Mouse (Mus musculus) embryonic facial prominence, embryonic 10.5 days (tissue): ENCODE measurements around the gene Rmi2. TPM values are rescaled to one million over a fixed set of nuclear protein-coding genes. Genes with fewer than 3 reads are reported as not detected.
"Not testable (repeated sequence)": the region's sequence is repeated elsewhere in the genome, so short reads cannot be mapped to it uniquely, and the experiment has no call there.

Source experiments
- DNase-seq: peaks from one replicate; pipeline ENCODE4 v3.0.0-alpha.2; 2017; ENCODE audit warnings: low spot score
- H3K27ac ChIP-seq: fragments of 300-500 bp; sonication (generic); replicated peaks from 2 replicates; pipeline ENCODE4 v1.5.1; 2016; ENCODE audit warnings: mild to moderate bottlenecking
- H3K27me3 ChIP-seq: fragments of 300-500 bp; sonication (generic); replicated peaks from 2 replicates; pipeline ENCODE4 v1.6.1; 2016; ENCODE audit warnings: low read depth, mild to moderate bottlenecking; ENCODE audit not compliant: poor library complexity, severe bottlenecking
- H3K36me3 ChIP-seq: fragments of 300-500 bp; sonication (generic); replicated peaks from 2 replicates; pipeline ENCODE4 v1.6.1; 2016; ENCODE audit warnings: mild to moderate bottlenecking, moderate library complexity
- H3K4me1 ChIP-seq: fragments of 300-500 bp; sonication (generic); 2 replicates; pipeline ENCODE4 v1.6.1; 2016
- H3K4me3 ChIP-seq: fragments of 300-500 bp; sonication (generic); 2 replicates; pipeline ENCODE4 v1.5.1; 2016; ENCODE audit warnings: mild to moderate bottlenecking, moderate library complexity
- H3K9me3 ChIP-seq: fragments of 300-500 bp; sonication (generic); 2 replicates; pipeline ENCODE4 v1.6.1; 2016; ENCODE audit warnings: mild to moderate bottlenecking
- WGBS: fragments of 180-500 bp; shearing (Covaris S2); methylation state at CpG from one replicate; pipeline ENCODE4 v1.1.7; 2016; 5-methylcytosine and 5-hydroxymethylcytosine counted together
- polyA plus RNA-seq: library from polyadenylated mRNA; unstranded; fragments of >200 nt; fragmentation: Nextera tagmentation; extraction: Ambion mirVana; gene quantifications from 2 replicates; pipeline ENCODE4 v1.2.1, GENCODE M21; 2016

The Rmi2 gene
- 4.6 and 4.8 TPM in 2 replicates for polyA plus RNA-seq

- DNase-seq, result peak; percentile 93
- Histone ChIP-seq H3K4me3 (peak within 1 kb of the TSS; percentile 77), H3K27ac (peak within 1 kb of the TSS; percentile 95), H3K36me3 (peaks cover 10% of the 10 kb centered on the region), H3K4me1 (peaks cover 43% of the 10 kb centered on the region), H3K9me3 (no peaks in the 10 kb centered on the region), H3K27me3 (peaks cover 6% of the 10 kb centered on the region)
- under 1% methylated on average over 69 of the region's 69 CpGs for WGBS
Observed at GRCm38 (mm10) chr16:10834911-10835587, at the start of gene Rmi2. Gene Rmi2 (plus strand): TSS chr16:10835059.

DNA sequence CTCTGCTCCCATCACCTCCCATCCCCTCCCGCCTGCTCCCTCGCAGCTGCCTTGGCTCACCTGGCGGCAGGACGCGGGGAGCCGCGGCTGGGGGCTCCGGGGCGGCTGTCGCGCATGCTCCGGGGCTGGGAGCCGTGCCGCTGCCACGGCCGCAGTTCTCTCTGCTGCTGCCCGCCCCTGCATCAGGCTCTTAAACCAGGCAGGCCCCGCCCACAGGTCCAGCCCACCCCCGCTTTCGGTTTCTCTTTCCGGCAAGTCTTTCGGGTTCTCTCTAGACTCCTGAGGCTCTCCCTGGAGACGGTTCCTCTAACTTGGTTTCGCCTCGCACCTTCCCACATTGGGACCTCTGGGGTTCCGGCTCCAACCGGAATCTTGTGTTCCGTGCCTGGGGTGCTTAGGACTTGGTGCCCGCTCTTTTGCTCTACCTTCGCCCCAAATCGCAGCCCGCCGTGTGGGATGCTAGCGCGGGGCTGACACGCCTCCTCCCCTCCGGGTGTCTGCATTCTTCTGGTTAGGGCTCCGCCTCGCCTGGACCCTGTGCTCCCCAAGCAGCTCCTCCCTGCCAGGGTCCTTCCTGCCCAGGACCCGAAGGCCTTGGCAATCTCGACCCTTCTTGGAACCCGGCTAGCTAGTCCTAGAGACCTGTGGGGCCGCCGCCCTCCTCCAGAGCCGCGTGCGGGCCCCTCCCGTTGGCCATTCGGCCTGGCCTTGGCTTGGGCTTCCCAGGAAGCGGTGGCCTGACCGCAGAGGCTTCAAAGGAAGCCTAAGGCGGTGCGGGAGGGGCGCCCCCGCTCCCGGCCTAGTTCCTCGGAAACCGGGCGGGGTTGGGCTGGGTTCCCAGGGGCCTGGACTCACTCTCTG, 49.3 kb upstream of the Rmi2 start, which contains the start of gene Socs1:
Gene Socs1, minus strand, starts transcription at position 166 of the 861 bp plus-strand sequence.
- WGBS, result under 1% methylated on average over 59 of the region's 59 CpGs
- peak within 1 kb of the TSS; percentile 93 for H3K27ac ChIP-seq
- peaks cover 37% of the 10 kb centered on the region for H3K27me3 ChIP-seq

DNA sequence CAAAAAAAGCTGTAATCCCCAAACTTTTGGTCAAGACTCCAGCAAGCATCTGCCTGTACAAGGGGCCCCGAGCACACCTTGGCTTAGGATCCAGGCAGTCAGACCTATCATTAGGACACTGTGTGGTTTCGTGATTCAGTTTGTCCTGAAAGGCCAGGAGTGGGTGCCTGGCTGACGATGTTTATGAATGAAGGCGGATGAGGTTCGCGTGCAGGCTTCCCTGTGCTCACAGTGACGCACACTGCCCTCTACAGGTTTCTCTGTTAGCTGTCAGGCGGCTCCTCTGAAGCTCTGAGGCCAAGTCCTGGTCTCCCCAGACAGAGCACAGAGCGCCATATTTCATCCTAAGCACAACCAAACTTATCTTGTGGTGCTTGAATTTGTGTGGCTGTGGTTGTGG, 48.6 kb upstream of the Rmi2 start:
- Histone ChIP-seq H3K9me3 (no peaks in the 10 kb centered on the region), H3K36me3 (no peaks in the 10 kb centered on the region), H3K27me3 (peaks cover 40% of the 10 kb centered on the region), H3K4me3 (peak overlapping the region; percentile 78), H3K27ac (peak overlapping the region; percentile 93), H3K4me1 (peaks cover 71% of the 10 kb centered on the region)
- DNase-seq, result peak; percentile 88
- WGBS, result 3% methylated on average over 9 of the region's 9 CpGs

More for the DNA sequence above, 49.3 kb upstream of the Rmi2 start, which contains the start of gene Socs1:
- Histone ChIP-seq H3K4me3 (peak within 1 kb of the TSS; percentile 78), H3K36me3 (no peaks in the 10 kb centered on the region), H3K9me3 (no peaks in the 10 kb centered on the region), H3K4me1 (peaks cover 77% of the 10 kb centered on the region)
- DNase-seq, result peak; percentile 93

GRCm38 (mm10) chr16:10786782-10787547, 47.9 kb upstream of the Rmi2 start:
- WGBS, result 62% methylated on average over 4 of the region's 4 CpGs
- H3K4me1 ChIP-seq, result peaks cover 64% of the 10 kb centered on the region
- no peaks in the 10 kb centered on the region for H3K9me3 ChIP-seq
- peak overlapping the region; percentile 60; the same call in 1 of the 2 replicates for H3K27ac ChIP-seq
- H3K36me3 ChIP-seq, result no peaks in the 10 kb centered on the region
- no peak for DNase-seq
- no peak overlapping the region for H3K4me3 ChIP-seq
- H3K27me3 ChIP-seq, result peaks cover 44% of the 10 kb centered on the region

- peaks cover 58% of the 10 kb centered on the region for H3K4me1 ChIP-seq
- H3K27me3 ChIP-seq, result peaks cover 40% of the 10 kb centered on the region
- DNase-seq, result no peak
- no peaks in the 10 kb centered on the region for H3K9me3 ChIP-seq
- WGBS, result 82% methylated on average over 7 of the region's 7 CpGs
- H3K27ac ChIP-seq, result no peak overlapping the region
- H3K36me3 ChIP-seq, result no peaks in the 10 kb centered on the region
- no peak overlapping the region for H3K4me3 ChIP-seq
Observed at GRCm38 (mm10) chr16:10787548-10788058, 47.3 kb upstream of the Rmi2 start.

DNA sequence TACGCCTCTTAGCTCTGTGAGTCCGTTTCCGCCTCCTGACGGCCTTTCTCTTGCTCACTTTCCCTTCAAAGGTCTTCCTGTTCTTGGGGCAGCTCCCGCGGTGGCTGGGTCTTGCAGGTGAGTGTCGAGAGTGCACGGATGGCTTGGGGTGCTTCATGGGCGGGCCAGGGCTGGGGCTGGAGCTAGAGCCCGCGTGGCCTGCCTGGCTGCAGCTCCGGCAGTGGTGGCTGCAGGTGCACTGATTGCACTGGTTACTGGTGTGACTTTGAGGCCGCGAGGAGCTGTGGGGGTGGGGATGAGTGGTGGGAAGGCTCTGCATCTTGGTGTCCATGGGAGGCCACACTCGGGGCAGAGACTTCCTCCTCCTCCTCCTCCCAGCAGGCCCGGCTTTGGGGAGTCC, 46.6 kb upstream of the Rmi2 start, which contains the start of gene Tnp2:
Gene Tnp2, minus strand, starts transcription at position 390 of the 400 bp plus-strand sequence.
- Histone ChIP-seq H3K27me3 (peaks cover 33% of the 10 kb centered on the region), H3K9me3 (no peaks in the 10 kb centered on the region), H3K4me3 (no peak within 1 kb of the TSS), H3K4me1 (peaks cover 51% of the 10 kb centered on the region), H3K36me3 (no peaks in the 10 kb centered on the region), H3K27ac (peak within 1 kb of the TSS; percentile 41; the same call in 1 of the 2 replicates)
- no peak for DNase-seq
- WGBS, result 53% methylated on average over 16 of the region's 16 CpGs

- no peaks in the 10 kb centered on the region for H3K9me3 ChIP-seq
- H3K36me3 ChIP-seq, result no peaks in the 10 kb centered on the region
- H3K27me3 ChIP-seq, result peaks cover 27% of the 10 kb centered on the region
- H3K4me1 ChIP-seq, result peaks cover 46% of the 10 kb centered on the region
- WGBS, result 67% methylated on average over 4 of the region's 4 CpGs
- no peak overlapping the region for H3K27ac ChIP-seq
- H3K4me3 ChIP-seq, result no peak overlapping the region
- no peak for DNase-seq
Observed at GRCm38 (mm10) chr16:10788866-10789265, 46.0 kb upstream of the Rmi2 start.

DNA sequence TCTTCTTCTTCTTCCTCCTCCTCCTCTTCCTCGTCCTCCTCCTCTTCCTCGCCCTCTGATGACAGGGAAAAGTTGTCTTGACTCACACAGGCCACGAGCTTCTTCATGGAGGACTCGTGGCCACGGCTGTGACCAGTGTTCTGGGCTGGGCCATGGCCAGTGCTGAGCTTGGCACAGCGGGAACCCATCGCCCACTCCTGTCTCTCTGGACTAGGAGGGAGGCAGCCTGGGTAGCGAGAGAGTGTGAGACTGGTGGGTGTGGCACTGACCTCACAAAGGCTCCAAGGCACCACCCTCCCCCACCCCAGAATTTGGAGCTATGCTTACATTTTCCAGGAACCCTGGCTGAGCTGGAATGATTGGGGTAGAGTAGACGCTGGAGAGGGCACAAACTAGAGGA, 44.2 kb upstream of the Rmi2 start, which contains the start of gene Prm3:
Gene Prm3, minus strand, starts transcription at position 213 of the 400 bp plus-strand sequence.
- WGBS, result 80% methylated on average over 9 of the region's 9 CpGs
- Histone ChIP-seq H3K9me3 (no peaks in the 10 kb centered on the region), H3K27ac (no peak within 1 kb of the TSS), H3K27me3 (peaks cover 28% of the 10 kb centered on the region), H3K4me1 (peaks cover 30% of the 10 kb centered on the region), H3K4me3 (no peak within 1 kb of the TSS), H3K36me3 (no peaks in the 10 kb centered on the region)
- DNase-seq, result no peak

DNA sequence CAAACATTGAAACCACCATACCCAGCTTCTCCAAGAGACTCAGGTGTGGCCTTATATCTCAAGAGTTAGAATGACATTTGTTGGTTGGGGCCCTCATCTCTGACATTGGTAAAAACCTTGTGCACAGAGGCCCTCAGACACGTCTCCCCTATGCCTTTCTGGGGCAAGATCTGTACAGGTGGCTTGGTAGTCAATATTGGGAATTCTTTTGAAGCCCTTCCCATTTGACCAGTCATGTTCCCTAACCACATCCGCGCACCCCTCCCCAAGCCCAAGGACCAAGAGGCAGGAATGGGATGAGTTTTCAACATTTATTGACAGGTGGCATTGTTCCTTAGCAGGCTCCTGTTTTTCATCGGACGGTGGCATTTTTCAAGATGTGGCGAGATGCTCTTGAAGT, 38.8 kb upstream of the Rmi2 start, which contains the start of gene Prm2:
Gene Prm2, minus strand, starts transcription at position 101 of the 400 bp plus-strand sequence.
- H3K36me3 ChIP-seq, result no peaks in the 10 kb centered on the region
- no peaks in the 10 kb centered on the region for H3K9me3 ChIP-seq
- 0 out of 2 replicates have a peak, but pooled peaks cover 3% of the 10 kb centered on the region for H3K4me1 ChIP-seq
- H3K27ac ChIP-seq, result no peak within 1 kb of the TSS
- 80% methylated on average over 6 of the region's 6 CpGs for WGBS
- no peak for DNase-seq
- H3K27me3 ChIP-seq, result peaks cover 47% of the 10 kb centered on the region
- H3K4me3 ChIP-seq, result no peak within 1 kb of the TSS

GRCm38 (mm10) chr16:10802420-10802819, 32.4 kb upstream of the Rmi2 start:
- H3K27ac ChIP-seq, H3K36me3 ChIP-seq, H3K4me1 ChIP-seq, DNase-seq, H3K9me3 ChIP-seq, H3K4me3 ChIP-seq: not testable (repeated sequence)
- peaks cover 15% of the 10 kb centered on the region for H3K27me3 ChIP-seq
- 85% methylated on average over 3 of the region's 3 CpGs for WGBS

GRCm38 (mm10) chr16:10805789-10806527, 28.9 kb upstream of the Rmi2 start, which contains the start of gene Prm1:
Gene Prm1 (minus strand): TSS chr16:10805839.
- DNase-seq, result no peak
- no peak within 1 kb of the TSS for H3K27ac ChIP-seq
- WGBS, result 79% methylated on average over 10 of the region's 10 CpGs
- no peaks in the 10 kb centered on the region for H3K9me3 ChIP-seq
- 0 out of 2 replicates have a peak, but pooled peaks cover 4% of the 10 kb centered on the region for H3K4me1 ChIP-seq
- no peaks in the 10 kb centered on the region for H3K36me3 ChIP-seq
- no peaks in the 10 kb centered on the region for H3K27me3 ChIP-seq
- no peak within 1 kb of the TSS for H3K4me3 ChIP-seq
